Mouse (Mus musculus): ENCODE data around the gene Phf13. TPM values are rescaled to one million over a fixed set of nuclear protein-coding genes. Genes with fewer than 3 reads are reported as not detected.

The Phf13 gene
- polyA plus RNA-seq, 1 experiment from 2014 or later: 24.4 TPM

- WGBS: 71% methylated on average over 10 of the region's 10 CpGs
- Histone ChIP-seq H3K9ac (ENCODE audit: low read depth, low read length) (no peak overlapping the region), H3K27ac (ENCODE audit: low read length) (no peak overlapping the region), H3K27me3 (ENCODE audit: control insufficient read depth, insufficient read depth, low read depth, low read length) (no peaks in the 10 kb centered on the region), H3K4me2 (ENCODE audit: low read length) (no peak overlapping the region), H3K4me1 (ENCODE audit: control insufficient read depth, insufficient read depth, low read length) (no peaks in the 10 kb centered on the region), H3K36me3 (ENCODE audit: control insufficient read depth, insufficient read depth, low read length) (peaks cover 25% of the 10 kb centered on the region), H3K4me3 (ENCODE audit: low read depth, low read length) (no peak overlapping the region), H3K9me3 (replicated peaks; ENCODE audit: control insufficient read depth, low read length, poor library complexity, severe bottlenecking) (no peaks in the 10 kb centered on the region)
- ATAC-seq: no peak
Measured at GRCm38 (mm10) chr4:151972221-151972967, 23.7 kb downstream of the Phf13 start.

- H3K27ac ChIP-seq (ENCODE audit: low read length): no peak overlapping the region; the same call in 1 of the 2 replicates
- 79% methylated on average over 26 of the region's 26 CpGs for WGBS
- H3K4me3 ChIP-seq (ENCODE audit: low read depth, low read length): no peak overlapping the region
- H3K9ac ChIP-seq (ENCODE audit: low read depth, low read length): no peak overlapping the region
- no peaks in the 10 kb centered on the region for H3K9me3 ChIP-seq (replicated peaks; ENCODE audit: control insufficient read depth, low read length, poor library complexity, severe bottlenecking)
- H3K4me2 ChIP-seq (ENCODE audit: low read length): no peak overlapping the region
- no peaks in the 10 kb centered on the region for H3K27me3 ChIP-seq (ENCODE audit: control insufficient read depth, insufficient read depth, low read depth, low read length)
- no peaks in the 10 kb centered on the region for H3K4me1 ChIP-seq (ENCODE audit: control insufficient read depth, insufficient read depth, low read length)
- ATAC-seq: no peak
- peaks cover 17% of the 10 kb centered on the region for H3K36me3 ChIP-seq (ENCODE audit: control insufficient read depth, insufficient read depth, low read length)
Measured at GRCm38 (mm10) chr4:151968204-151968921, 27.7 kb downstream of the Phf13 start.

GRCm38 (mm10) chr4:151962817-151963216 is 33.2 kb downstream of the Phf13 start:
- H3K4me3 ChIP-seq (ENCODE audit: low read depth, low read length): no peak overlapping the region
- no peaks in the 10 kb centered on the region for H3K4me1 ChIP-seq (ENCODE audit: control insufficient read depth, insufficient read depth, low read length)
- no peaks in the 10 kb centered on the region for H3K27me3 ChIP-seq (ENCODE audit: control insufficient read depth, insufficient read depth, low read depth, low read length)
- H3K27ac ChIP-seq (ENCODE audit: low read length): no peak overlapping the region
- 99% methylated on average over 3 of the region's 3 CpGs for WGBS
- no peak overlapping the region for H3K4me2 ChIP-seq (ENCODE audit: low read length)
- H3K9ac ChIP-seq (ENCODE audit: low read depth, low read length): no peak overlapping the region
- no peaks in the 10 kb centered on the region for H3K9me3 ChIP-seq (replicated peaks; ENCODE audit: control insufficient read depth, low read length, poor library complexity, severe bottlenecking)
- ATAC-seq: no peak
- H3K36me3 ChIP-seq (ENCODE audit: control insufficient read depth, insufficient read depth, low read length): peaks cover 17% of the 10 kb centered on the region

- Histone ChIP-seq H3K27ac (ENCODE audit: low read length) (no peak overlapping the region), H3K9ac (ENCODE audit: low read depth, low read length) (no peak overlapping the region), H3K27me3 (ENCODE audit: control insufficient read depth, insufficient read depth, low read depth, low read length) (no peaks in the 10 kb centered on the region), H3K9me3 (replicated peaks; ENCODE audit: control insufficient read depth, low read length, poor library complexity, severe bottlenecking) (no peaks in the 10 kb centered on the region), H3K36me3 (ENCODE audit: control insufficient read depth, insufficient read depth, low read length) (peaks cover 30% of the 10 kb centered on the region), H3K4me1 (ENCODE audit: control insufficient read depth, insufficient read depth, low read length) (no peaks in the 10 kb centered on the region), H3K4me3 (ENCODE audit: low read depth, low read length) (no peak overlapping the region), H3K4me2 (ENCODE audit: low read length) (no peak overlapping the region)
- no peak for ATAC-seq
- WGBS: 86% methylated on average over 3 of the region's 3 CpGs
Measured at GRCm38 (mm10) chr4:151960513-151960854, 35.6 kb downstream of the Phf13 start.

GRCm38 (mm10) chr4:151959849-151960512 is 36.1 kb downstream of the Phf13 start:
- H3K27me3 ChIP-seq (ENCODE audit: control insufficient read depth, insufficient read depth, low read depth, low read length): no peaks in the 10 kb centered on the region
- no peaks in the 10 kb centered on the region for H3K9me3 ChIP-seq (replicated peaks; ENCODE audit: control insufficient read depth, low read length, poor library complexity, severe bottlenecking)
- peaks cover 28% of the 10 kb centered on the region for H3K36me3 ChIP-seq (ENCODE audit: control insufficient read depth, insufficient read depth, low read length)
- H3K27ac ChIP-seq (ENCODE audit: low read length): no peak overlapping the region
- no peak overlapping the region for H3K4me2 ChIP-seq (ENCODE audit: low read length)
- no peaks in the 10 kb centered on the region for H3K4me1 ChIP-seq (ENCODE audit: control insufficient read depth, insufficient read depth, low read length)
- H3K9ac ChIP-seq (ENCODE audit: low read depth, low read length): no peak overlapping the region
- no peak overlapping the region for H3K4me3 ChIP-seq (ENCODE audit: low read depth, low read length)
- 96% methylated on average over 11 of the region's 11 CpGs for WGBS
- no peak for ATAC-seq

- Histone ChIP-seq H3K4me2 (ENCODE audit: low read length) (no peak overlapping the region), H3K27me3 (ENCODE audit: control insufficient read depth, insufficient read depth, low read depth, low read length) (no peaks in the 10 kb centered on the region), H3K4me3 (ENCODE audit: low read depth, low read length) (no peak overlapping the region), H3K27ac (ENCODE audit: low read length) (no peak overlapping the region), H3K9me3 (replicated peaks; ENCODE audit: control insufficient read depth, low read length, poor library complexity, severe bottlenecking) (no peaks in the 10 kb centered on the region), H3K4me1 (ENCODE audit: control insufficient read depth, insufficient read depth, low read length) (no peaks in the 10 kb centered on the region), H3K36me3 (ENCODE audit: control insufficient read depth, insufficient read depth, low read length) (peaks cover 24% of the 10 kb centered on the region), H3K9ac (ENCODE audit: low read depth, low read length) (no peak overlapping the region)
- ATAC-seq: no peak
- 93% methylated on average over 9 of the region's 9 CpGs for WGBS
Measured at GRCm38 (mm10) chr4:151957584-151958315, 38.3 kb downstream of the Phf13 start.

- H3K27ac ChIP-seq (ENCODE audit: low read length): no peak overlapping the region
- H3K4me2 ChIP-seq (ENCODE audit: low read length): no peak overlapping the region
- H3K36me3 ChIP-seq (ENCODE audit: control insufficient read depth, insufficient read depth, low read length): peaks cover 24% of the 10 kb centered on the region
- no peaks in the 10 kb centered on the region for H3K27me3 ChIP-seq (ENCODE audit: control insufficient read depth, insufficient read depth, low read depth, low read length)
- no peak overlapping the region for H3K9ac ChIP-seq (ENCODE audit: low read depth, low read length)
- ATAC-seq: no peak
- WGBS: 100% methylated on average over 1 of the region's 1 CpGs
- no peak overlapping the region for H3K4me3 ChIP-seq (ENCODE audit: low read depth, low read length)
- no peaks in the 10 kb centered on the region for H3K9me3 ChIP-seq (replicated peaks; ENCODE audit: control insufficient read depth, low read length, poor library complexity, severe bottlenecking)
- H3K4me1 ChIP-seq (ENCODE audit: control insufficient read depth, insufficient read depth, low read length): no peaks in the 10 kb centered on the region
Measured at GRCm38 (mm10) chr4:151955791-151956190, 40.3 kb downstream of the Phf13 start.

GRCm38 (mm10) chr4:151953209-151953608 is 42.8 kb downstream of the Phf13 start:
- 91% methylated on average over 6 of the region's 6 CpGs for whole genome bisulfite sequencing
- no peak for ATAC-seq

More at GRCm38 (mm10) chr4:151953209-151953608, 42.8 kb downstream of the Phf13 start:
- Histone ChIP-seq H3K4me1 (ENCODE audit: control insufficient read depth, insufficient read depth, low read length) (no peaks in the 10 kb centered on the region), H3K27me3 (ENCODE audit: control insufficient read depth, insufficient read depth, low read depth, low read length) (no peaks in the 10 kb centered on the region), H3K27ac (ENCODE audit: low read length) (no peak overlapping the region), H3K9me3 (replicated peaks; ENCODE audit: control insufficient read depth, low read length, poor library complexity, severe bottlenecking) (no peaks in the 10 kb centered on the region), H3K4me3 (ENCODE audit: low read depth, low read length) (no peak overlapping the region), H3K36me3 (ENCODE audit: control insufficient read depth, insufficient read depth, low read length) (peaks cover 20% of the 10 kb centered on the region), H3K9ac (ENCODE audit: low read depth, low read length) (no peak overlapping the region), H3K4me2 (ENCODE audit: low read length) (no peak overlapping the region)
